Mouse (Mus musculus) G1E (cell line): ENCODE data around the gene Dmrtc2.
"Not testable (repeated sequence)": the region's sequence is repeated elsewhere in the genome, so short reads cannot be mapped to it uniquely, and the experiment has no call there.

Source experiments
- CTCF ChIP-seq: IDR thresholded peaks from 2 replicates; pipeline ENCODE4 v1.5.1; 2012; ENCODE audit warnings: low read depth, low read length, inconsistent platforms, mixed read lengths
- POLR2AphosphoS5 ChIP-seq: IDR thresholded peaks from 2 replicates; pipeline ENCODE4 v1.6.1; 2012; ENCODE audit warnings: low read depth, low read length, inconsistent platforms; ENCODE audit not compliant: insufficient replicate concordance
- TAL1 ChIP-seq: conservative IDR thresholded peaks from 2 replicates; pipeline ENCODE4 v1.6.1; 2012; ENCODE audit warnings: low read depth, low read length, inconsistent platforms, mixed read lengths

DNA sequence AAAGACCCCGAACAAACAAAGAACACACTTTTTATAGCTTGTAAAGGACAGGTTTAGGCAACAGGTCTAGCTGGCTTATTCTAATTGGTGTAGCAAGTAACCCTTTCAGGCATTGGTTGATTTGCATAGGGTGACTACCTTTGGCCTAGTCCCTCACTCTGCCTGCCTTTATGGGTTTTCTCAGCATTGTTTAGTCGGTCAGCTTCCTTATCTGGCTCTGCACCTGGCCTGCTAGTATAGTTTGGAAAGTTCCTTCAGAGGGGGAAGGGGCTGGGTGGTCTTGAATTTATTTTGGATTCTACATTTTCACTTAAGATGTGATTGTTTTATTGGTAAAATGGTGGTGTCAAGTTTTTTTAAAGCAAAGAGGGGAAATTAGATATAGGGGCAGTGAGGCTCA, 23.3 kb upstream of the Dmrtc2 start:
- not testable (repeated sequence) for TF ChIP-seq POLR2AphosphoS5, CTCF, TAL1
